25 mouse cellular contexts compared by ENCODE assay signal in the genomic region with DNA sequence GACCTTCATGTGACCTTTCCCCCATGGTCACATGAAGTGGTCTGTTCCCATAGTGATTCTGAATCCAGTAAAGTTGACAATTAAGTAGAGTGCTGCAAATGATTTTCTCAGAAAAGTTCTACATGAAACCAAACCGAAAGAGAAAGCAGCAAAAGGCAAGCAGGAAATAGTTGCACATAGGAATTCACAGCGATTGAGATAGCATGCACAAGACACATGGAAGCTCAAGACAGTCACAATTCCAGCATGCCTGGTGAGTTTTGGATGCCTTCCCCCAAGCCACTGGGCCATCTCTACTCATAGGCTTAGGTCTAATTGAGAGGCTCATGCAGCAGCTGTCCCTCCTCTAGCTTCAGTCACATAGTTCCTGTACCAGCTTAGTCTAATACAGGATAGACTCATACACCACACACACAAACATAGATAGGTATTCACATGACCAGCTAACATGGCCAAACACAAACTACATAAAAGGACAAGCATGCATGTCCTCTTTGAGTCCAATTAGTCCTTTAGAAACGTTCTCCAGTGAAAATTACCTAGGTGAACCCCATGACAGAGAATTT.
A peak's percentile ranks its signal among the peaks of the same experiment; 100 is the strongest.
DNase-seq lines count a peak whose midpoint lies in the region; ATAC-seq and TF ChIP-seq lines count a peak whose summit lies in the region.
"Had no signal": no experiment of that assay in that cellular context is flagged by ENCODE, and none has a peak within 500 bp of the region (broad histone marks: within the 10 kb centered on the region; RNA-seq: fewer than 3 reads in every experiment).

No protein-coding gene starts in this region.

- H3K9me3 ChIP-seq in midbrain, embryonic 14.5 days (ENCODE audit: control insufficient read depth, low read length) = no peaks in the 10 kb centered on the region
- H3K9me3 ChIP-seq: embryonic facial prominence, embryonic 12.5 days; heart, embryonic 13.5 days; kidney, embryonic 15.5 days; midbrain, embryonic 12.5 days; neural tube, embryonic 12.5 days had no signal

- no peaks in the 10 kb centered on the region for H3K27me3 ChIP-seq in thymus, adult 2 months (ENCODE audit: control insufficient read depth, insufficient read depth, low read length)
- no peaks in the 10 kb centered on the region for H3K27me3 ChIP-seq in midbrain, embryonic 14.5 days (ENCODE audit: control insufficient read depth, insufficient read depth, low read length)
- H3K27me3 ChIP-seq: embryonic facial prominence, embryonic 12.5 days; heart, embryonic 13.5 days; kidney, embryonic 15.5 days; midbrain, embryonic 12.5 days; neural tube, embryonic 12.5 days had no signal

- H3K9ac ChIP-seq in midbrain, embryonic 14.5 days (replicated peaks; ENCODE audit: low read length) = no peak overlapping the region
- H3K9ac ChIP-seq: embryonic facial prominence, embryonic 12.5 days; forebrain, postnatal 0 days; heart, embryonic 13.5 days; kidney, embryonic 15.5 days; midbrain, embryonic 12.5 days; neural tube, embryonic 12.5 days had no signal

- H3K36me3 ChIP-seq in thymus, adult 2 months (ENCODE audit: control insufficient read depth, insufficient read depth, low read length) = no peaks in the 10 kb centered on the region
- no peaks in the 10 kb centered on the region for H3K36me3 ChIP-seq in midbrain, embryonic 14.5 days (ENCODE audit: control insufficient read depth, insufficient read depth, low read length)
- H3K36me3 ChIP-seq: embryonic facial prominence, embryonic 12.5 days; heart, embryonic 13.5 days; kidney, embryonic 15.5 days; midbrain, embryonic 12.5 days; neural tube, embryonic 12.5 days had no signal

- 47% methylated on average over 3 of the region's 3 CpGs for WGBS in thymus, adult 2 months
- 81% methylated on average over 3 of the region's 3 CpGs for WGBS in midbrain, embryonic 14.5 days

- no peak for TF ChIP-seq CTCF in thymus, adult 2 months (IDR thresholded peaks at IDR 0.05; ENCODE audit: borderline replicate concordance, control insufficient read depth, extremely low read depth, insufficient read depth, low read length, poor library complexity)

- peak overlapping the region; percentile 36; the same call in 1 of the 2 replicates for H3K4me3 ChIP-seq in thymus, adult 2 months (ENCODE audit: control insufficient read depth, insufficient read depth, low read length)
- H3K4me3 ChIP-seq in midbrain, embryonic 14.5 days (replicated peaks; ENCODE audit: low read depth, low read length) = no peak overlapping the region
- H3K4me3 ChIP-seq: embryonic facial prominence, embryonic 12.5 days; heart, embryonic 13.5 days; kidney, embryonic 15.5 days; midbrain, embryonic 12.5 days; neural tube, embryonic 12.5 days had no signal

- H3K27ac ChIP-seq in thymus, adult 2 months (ENCODE audit: control insufficient read depth, insufficient read depth, low read length) = peak overlapping the region; percentile 63; the same call in 1 of the 2 replicates
- H3K27ac ChIP-seq in midbrain, embryonic 14.5 days (replicated peaks; ENCODE audit: low read depth, low read length) = no peak overlapping the region
- H3K27ac ChIP-seq: embryonic facial prominence, embryonic 12.5 days; heart, embryonic 13.5 days; hindbrain, postnatal 0 days; kidney, embryonic 15.5 days; macrophage; midbrain, embryonic 12.5 days; neural tube, embryonic 12.5 days had no signal

- ATAC-seq in activated CD4-positive, CD25-positive, alpha-beta regulatory T cell, adult 4 months = peak; percentile 83
- ATAC-seq in midbrain, embryonic 14.5 days (ENCODE audit: low FRiP score, low TSS enrichment) = no peak
- ATAC-seq: forebrain, postnatal 0 days; hindbrain, postnatal 0 days; lung, postnatal 0 days had no signal

- H3K4me1 ChIP-seq in thymus, adult 2 months (replicated peaks; ENCODE audit: control insufficient read depth, insufficient read depth, low read length) = peaks cover 2% of the 10 kb centered on the region; the same call in 1 of the 2 replicates
- H3K4me1 ChIP-seq in midbrain, embryonic 14.5 days (ENCODE audit: control insufficient read depth, insufficient read depth, low read length) = no peaks in the 10 kb centered on the region
- H3K4me1 ChIP-seq: embryonic facial prominence, embryonic 12.5 days; heart, embryonic 13.5 days; kidney, embryonic 15.5 days; midbrain, embryonic 12.5 days; neural tube, embryonic 12.5 days had no signal

- DNase-seq in thymus, adult 2 months = no peak
- DNase-seq in thymus, postnatal 10 days (ENCODE audit: low spot score in 2 of 2) = no peak
- peak; percentile 59 for DNase-seq in CD4-positive, CD25-positive, alpha-beta regulatory T cell, adult 2 months (ENCODE audit: low read depth, low spot score)
- DNase-seq in adrenal gland, postnatal 25 days = no peak
- no peak for DNase-seq in midbrain, embryonic 14.5 days
- DNase-seq in c-Kit-positive CD71-positive TER-119-positive erythroid progenitor cells, embryonic 14.5 days (ENCODE audit: low spot score) = no peak
- DNase-seq: adrenal gland, postnatal 36 days; cerebellum, adult 18-20 months; cerebellum, postnatal 25 days; forebrain, postnatal 0 days; gastrocnemius, postnatal 25 days; heart, postnatal 14 days; kidney, adult 11 months; kidney, postnatal 4 days; right cerebral cortex, postnatal 14 days; spleen, adult 18-20 months had no signal

- H3K4me2 ChIP-seq in midbrain, embryonic 14.5 days (ENCODE audit: low read length) = no peak overlapping the region
- H3K4me2 ChIP-seq: embryonic facial prominence, embryonic 12.5 days; heart, embryonic 13.5 days; kidney, embryonic 15.5 days; midbrain, embryonic 12.5 days; neural tube, embryonic 12.5 days had no signal

- no peak for TF ChIP-seq POLR2A in thymus, adult 2 months (IDR thresholded peaks at IDR 0.05; ENCODE audit: control insufficient read depth, extremely low read depth, insufficient read depth, low read length, poor library complexity)
